16 mouse cellular contexts compared by ENCODE assay signal in the genomic region with DNA sequence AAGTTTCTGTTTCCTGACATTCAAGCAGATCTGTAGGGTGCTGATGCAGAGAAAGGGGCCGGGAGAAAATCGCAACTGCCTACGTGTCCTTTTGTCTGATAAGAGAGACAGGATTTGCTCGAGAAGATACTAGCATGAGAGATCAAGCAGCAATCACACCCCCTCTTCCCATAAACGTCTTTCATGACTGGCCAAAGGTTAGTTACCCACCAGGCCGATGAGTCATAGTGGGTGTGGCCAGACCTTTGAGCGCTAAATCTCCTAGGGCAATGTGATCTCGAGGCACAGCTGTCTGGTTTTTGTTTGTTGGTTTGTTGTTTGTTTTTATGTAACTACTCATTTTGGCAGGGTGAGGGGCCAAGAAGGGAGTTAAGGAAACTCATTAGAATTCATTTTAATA. TPM values are rescaled to one million over a fixed set of nuclear protein-coding genes. Genes with fewer than 3 reads are reported as not detected.
DNase-seq lines count a peak whose midpoint lies in the region; ATAC-seq and TF ChIP-seq lines count a peak whose summit lies in the region.
"Had no signal": no experiment of that assay in that cellular context is flagged by ENCODE, and none has a peak within 500 bp of the region (broad histone marks: within the 10 kb centered on the region; RNA-seq: fewer than 3 reads in every experiment).

No protein-coding gene starts in this region.

- no peaks in the 10 kb centered on the region for H3K9me3 ChIP-seq in kidney, embryonic 16.5 days (ENCODE audit: low read length)
- no peaks in the 10 kb centered on the region for H3K9me3 ChIP-seq in stomach, postnatal 0 days (ENCODE audit: control insufficient read depth, low read length)
- H3K9me3 ChIP-seq: embryonic facial prominence, embryonic 10.5 days; heart, embryonic 15.5 days; hindbrain, embryonic 13.5 days; midbrain, embryonic 10.5 days had no signal

- no peak overlapping the region for H3K4me3 ChIP-seq in kidney, embryonic 16.5 days (ENCODE audit: low read length)
- H3K4me3 ChIP-seq in stomach, postnatal 0 days (ENCODE audit: low read depth, low read length), result no peak overlapping the region
- H3K4me3 ChIP-seq: embryonic facial prominence, embryonic 10.5 days; heart, embryonic 15.5 days; hindbrain, embryonic 13.5 days; midbrain, embryonic 10.5 days had no signal

- no peaks in the 10 kb centered on the region for H3K4me1 ChIP-seq in kidney, embryonic 16.5 days (ENCODE audit: insufficient read depth, low read length)
- no peaks in the 10 kb centered on the region for H3K4me1 ChIP-seq in stomach, postnatal 0 days (replicated peaks; ENCODE audit: control insufficient read depth, insufficient read depth)
- H3K4me1 ChIP-seq: embryonic facial prominence, embryonic 10.5 days; heart, embryonic 15.5 days; hindbrain, embryonic 13.5 days; midbrain, embryonic 10.5 days had no signal

- no peak overlapping the region for H3K27ac ChIP-seq in kidney, embryonic 16.5 days (ENCODE audit: low read length)
- H3K27ac ChIP-seq in stomach, postnatal 0 days (replicated peaks), result no peak overlapping the region
- H3K27ac ChIP-seq: embryonic facial prominence, embryonic 10.5 days; heart, embryonic 15.5 days; hindbrain, embryonic 13.5 days; midbrain, embryonic 10.5 days had no signal

- no peak for TF ChIP-seq CTCF in stomach, postnatal 0 days (IDR thresholded peaks at IDR 0.05; ENCODE audit: low read depth)

- no peak overlapping the region for H3K4me2 ChIP-seq in kidney, embryonic 16.5 days (replicated peaks; ENCODE audit: low read depth, low read length)
- H3K4me2 ChIP-seq in stomach, postnatal 0 days (replicated peaks; ENCODE audit: low read depth), result no peak overlapping the region
- H3K4me2 ChIP-seq: heart, embryonic 15.5 days; hindbrain, embryonic 13.5 days had no signal

- H3K9ac ChIP-seq in kidney, embryonic 16.5 days (replicated peaks; ENCODE audit: low read length), result no peak overlapping the region
- H3K9ac ChIP-seq in stomach, postnatal 0 days (ENCODE audit: low read length), result no peak overlapping the region
- H3K9ac ChIP-seq: heart, embryonic 15.5 days; hindbrain, embryonic 13.5 days had no signal

- ATAC-seq in kidney, embryonic 16.5 days (ENCODE audit: low FRiP score, low TSS enrichment), result no peak
- ATAC-seq in inflammation-experienced regulatory T-cells, adult 6 months, result peak; percentile 91
- ATAC-seq in stomach, postnatal 0 days (ENCODE audit: low FRiP score, low TSS enrichment), result no peak
- ATAC-seq in megakaryocyte, adult 5-6 weeks (ENCODE audit: poor library complexity, severe bottlenecking), result no peak

- DNase-seq in kidney, adult 9 months, result peak; percentile 32
- DNase-seq in ES-CJ7 (ENCODE audit: low read depth, low spot score), result peak; percentile 11
- DNase-seq in stomach, postnatal 0 days (ENCODE audit: low spot score), result peak; percentile 29
- no peak for DNase-seq in Muller cell, postnatal 12 days (ENCODE audit: inconsistent ontology term)
- no peak for DNase-seq in adrenal gland, postnatal 4 days (ENCODE audit: low spot score in 2 of 2)
- DNase-seq: cerebellum, adult 9-10 months; liver; lung, postnatal 10 days; right cerebral cortex, postnatal 25 days had no signal

- H3K27me3 ChIP-seq in kidney, embryonic 16.5 days (ENCODE audit: insufficient read depth, low read length), result no peaks in the 10 kb centered on the region
- H3K27me3 ChIP-seq in stomach, postnatal 0 days (ENCODE audit: control insufficient read depth, insufficient read depth, low read length), result no peaks in the 10 kb centered on the region
- H3K27me3 ChIP-seq: heart, embryonic 15.5 days; hindbrain, embryonic 13.5 days had no signal

- no peaks in the 10 kb centered on the region for H3K36me3 ChIP-seq in kidney, embryonic 16.5 days (ENCODE audit: insufficient read depth, low read length)
- H3K36me3 ChIP-seq in stomach, postnatal 0 days (ENCODE audit: control insufficient read depth, insufficient read depth, low read length), result no peaks in the 10 kb centered on the region
- H3K36me3 ChIP-seq: embryonic facial prominence, embryonic 10.5 days; heart, embryonic 15.5 days; hindbrain, embryonic 13.5 days; midbrain, embryonic 10.5 days had no signal

- 62% methylated on average over 8 of the region's 8 CpGs for WGBS in kidney, embryonic 16.5 days
- WGBS in stomach, postnatal 0 days, result 57% methylated on average over 8 of the region's 8 CpGs

- TF ChIP-seq EP300 in stomach, postnatal 0 days (optimal IDR thresholded peaks at IDR 0.05), result no peak

RNA-seq across cellular contexts. Expression of gene E2f3, which starts 50.7 kb away (rescaled TPM):
- 14.6 and 15.8 TPM in 2 replicates for polyA plus RNA-seq in kidney, embryonic 16.5 days (2015; fragmentation: Nextera tagmentation; extraction: Ambion mirVana)
- polyA plus RNA-seq in inflammation-experienced regulatory T-cells, adult 6 months (2017; shearing (Covaris generic)), result 1 to 10 TPM; 2.3 to 5.2 (median 2.9) TPM
- polyA plus RNA-seq in stomach, postnatal 0 days (2015; fragmentation: Nextera tagmentation; extraction: Ambion mirVana), result 2.5 and 2.6 TPM in 2 replicates
- 7.3 and 7.5 TPM in 2 replicates for total RNA-seq in megakaryocyte, adult 5-6 weeks (2015)
- 5.4 TPM in 2 replicates for total RNA-seq in megakaryocyte, adult 5-6 weeks (2017)
- 10 to 100 TPM; 17.2 to 20.3 TPM for total RNA-seq in adrenal gland, postnatal 4 days (2021)

Comparison
In these comparisons a context has a peak if more than half of its experiments do, and no peak if none do; other contexts are left out.
1. DNase-seq: peak in kidney, adult 9 months (single experiment), ES-CJ7 (single experiment) and stomach, postnatal 0 days (single experiment); none in Muller cell, postnatal 12 days (single experiment) and adrenal gland, postnatal 4 days (0 of 2).